ENCODE assay signal across 8 mouse cellular contexts in genomic region chr12:112589491-112590191, GRCm38 (mm10). TPM values are rescaled to one million over a fixed set of nuclear protein-coding genes. Genes with fewer than 3 reads are reported as not detected.
DNase-seq lines count a peak whose midpoint lies in the region; ATAC-seq lines count a peak whose summit lies in the region.

No protein-coding gene starts in this region.

- 54% methylated on average over 8 of the region's 8 CpGs for WGBS in kidney, embryonic 15.5 days
- WGBS in hindbrain, embryonic 12.5 days, result 60% methylated on average over 8 of the region's 8 CpGs
- 71% methylated on average over 8 of the region's 8 CpGs for WGBS in midbrain, embryonic 13.5 days

- peak overlapping the region; percentile 92 for H3K4me2 ChIP-seq in kidney, embryonic 15.5 days
- H3K4me2 ChIP-seq in hindbrain, embryonic 12.5 days (replicated peaks), result peak overlapping the region; percentile 89
- peak overlapping the region; percentile 83 for H3K4me2 ChIP-seq in midbrain, embryonic 13.5 days (replicated peaks)

- peak overlapping the region; percentile 63; the same call in 1 of the 2 replicates for H3K9ac ChIP-seq in kidney, embryonic 15.5 days
- no peak overlapping the region for H3K9ac ChIP-seq in hindbrain, embryonic 12.5 days
- no peak overlapping the region for H3K9ac ChIP-seq in midbrain, embryonic 13.5 days (replicated peaks)

- H3K27me3 ChIP-seq in kidney, embryonic 15.5 days, result peaks cover 16% of the 10 kb centered on the region
- H3K27me3 ChIP-seq in hindbrain, embryonic 12.5 days, result peaks cover 57% of the 10 kb centered on the region
- peaks cover 52% of the 10 kb centered on the region for H3K27me3 ChIP-seq in midbrain, embryonic 13.5 days

- peak overlapping the region; percentile 58 for H3K4me3 ChIP-seq in kidney, embryonic 15.5 days (replicated peaks)
- peak overlapping the region; percentile 46; the same call in 1 of the 2 replicates for H3K4me3 ChIP-seq in hindbrain, embryonic 12.5 days
- H3K4me3 ChIP-seq in midbrain, embryonic 13.5 days (replicated peaks), result no peak overlapping the region

- ATAC-seq in kidney, embryonic 15.5 days (replicated peaks; ENCODE audit: low FRiP score), result no peak
- ATAC-seq in hindbrain, embryonic 12.5 days (ENCODE audit: low FRiP score), result no peak
- no peak for ATAC-seq in midbrain, embryonic 13.5 days

- peaks cover 60% of the 10 kb centered on the region for H3K4me1 ChIP-seq in kidney, embryonic 15.5 days
- peaks cover 24% of the 10 kb centered on the region for H3K4me1 ChIP-seq in hindbrain, embryonic 12.5 days
- peaks cover 31% of the 10 kb centered on the region for H3K4me1 ChIP-seq in midbrain, embryonic 13.5 days (replicated peaks)

- H3K9me3 ChIP-seq in kidney, embryonic 15.5 days (replicated peaks), result no peaks in the 10 kb centered on the region
- no peaks in the 10 kb centered on the region for H3K9me3 ChIP-seq in hindbrain, embryonic 12.5 days (replicated peaks)
- H3K9me3 ChIP-seq in midbrain, embryonic 13.5 days, result no peaks in the 10 kb centered on the region

- DNase-seq in kidney, postnatal 14 days, result no peak
- DNase-seq in brain, adult 2 months (ENCODE audit: low read depth, low spot score), result peak; percentile 60
- no peak for DNase-seq in yolk sac, embryonic 10.5 days (ENCODE audit: low spot score)
- no peak for DNase-seq in adrenal gland, postnatal 14 days
- no peak for DNase-seq in MN1 (ENCODE audit: low spot score)

- no peak overlapping the region for H3K27ac ChIP-seq in kidney, embryonic 15.5 days
- no peak overlapping the region for H3K27ac ChIP-seq in hindbrain, embryonic 12.5 days
- no peak overlapping the region for H3K27ac ChIP-seq in midbrain, embryonic 13.5 days

- no peaks in the 10 kb centered on the region for H3K36me3 ChIP-seq in kidney, embryonic 15.5 days
- H3K36me3 ChIP-seq in hindbrain, embryonic 12.5 days, result no peaks in the 10 kb centered on the region
- H3K36me3 ChIP-seq in midbrain, embryonic 13.5 days, result no peaks in the 10 kb centered on the region

RNA-seq across cellular contexts. Expression of gene Inf2, which starts 1.1 kb away (rescaled TPM):
- 3.8 and 4.8 TPM in 2 replicates for polyA plus RNA-seq in kidney, embryonic 15.5 days (2015; fragmentation: Nextera tagmentation; extraction: Ambion mirVana)
- 1.5 and 2.1 TPM in 2 replicates for polyA plus RNA-seq in hindbrain, embryonic 12.5 days (2016; fragmentation: Nextera tagmentation; extraction: Ambion mirVana)
- 0.43 and 1.8 TPM in 2 replicates for polyA plus RNA-seq in midbrain, embryonic 13.5 days (2015; fragmentation: Nextera tagmentation; extraction: Ambion mirVana)
- total RNA-seq in adrenal gland, postnatal 14 days (2021), result 25.3 and 33.2 TPM in 2 replicates

RNA-seq across cellular contexts. Expression of gene Adssl1, which starts 30.2 kb away (rescaled TPM):
- 11.6 and 12.4 TPM in 2 replicates for polyA plus RNA-seq in kidney, embryonic 15.5 days (2015; fragmentation: Nextera tagmentation; extraction: Ambion mirVana)
- polyA plus RNA-seq in hindbrain, embryonic 12.5 days (2016; fragmentation: Nextera tagmentation; extraction: Ambion mirVana), result 3.3 and 5.0 TPM in 2 replicates
- 1.1 and 1.5 TPM in 2 replicates for polyA plus RNA-seq in midbrain, embryonic 13.5 days (2015; fragmentation: Nextera tagmentation; extraction: Ambion mirVana)
- 34.1 and 37.6 TPM in 2 replicates for total RNA-seq in adrenal gland, postnatal 14 days (2021)

RNA-seq across cellular contexts. Expression of gene Siva1, which starts 54.8 kb away (rescaled TPM):
- polyA plus RNA-seq in kidney, embryonic 15.5 days (2015; fragmentation: Nextera tagmentation; extraction: Ambion mirVana), result 255 and 266 TPM in 2 replicates
- polyA plus RNA-seq in hindbrain, embryonic 12.5 days (2016; fragmentation: Nextera tagmentation; extraction: Ambion mirVana), result 100 and 124 TPM in 2 replicates
- polyA plus RNA-seq in midbrain, embryonic 13.5 days (2015; fragmentation: Nextera tagmentation; extraction: Ambion mirVana), result 83.0 and 96.5 TPM in 2 replicates
- total RNA-seq in adrenal gland, postnatal 14 days (2021), result 48.4 and 54.1 TPM in 2 replicates
